Mouse (Mus musculus) olfactory bulb, adult 2 months (tissue): ENCODE results near the gene Fcf1. TPM values are rescaled to one million over a fixed set of nuclear protein-coding genes. Genes with fewer than 3 reads are reported as not detected.
A peak's percentile ranks its signal among the peaks of the same experiment; 100 is the strongest.

Source experiments
- H3K27ac ChIP-seq: fragments of 200-500 bp; 2 replicates; pipeline ENCODE4 v1.5.1; 2012; ENCODE audit warnings: low read depth, low read length; ENCODE audit not compliant: insufficient read depth
- H3K4me1 ChIP-seq: fragments of 200-500 bp; 2 replicates; pipeline ENCODE4 v1.6.1; 2012; ENCODE audit warnings: low read length; ENCODE audit not compliant: control insufficient read depth, insufficient read depth
- H3K4me3 ChIP-seq: fragments of 200-500 bp; 2 replicates; pipeline ENCODE4 v1.5.1; 2012; ENCODE audit warnings: mild to moderate bottlenecking, low read depth, low read length, moderate library complexity; ENCODE audit not compliant: insufficient read depth
- CTCF ChIP-seq: fragments of 200-500 bp; IDR thresholded peaks from 2 replicates; pipeline ENCODE4 v1.5.1; 2012; ENCODE audit warnings: low read depth, mild to moderate bottlenecking, low read length, moderate library complexity; ENCODE audit not compliant: insufficient read depth
- POLR2A ChIP-seq: fragments of 200-500 bp; IDR thresholded peaks from 2 replicates; pipeline ENCODE4 v1.6.1; 2012; ENCODE audit warnings: mild to moderate bottlenecking, low read depth, low read length, moderate library complexity; ENCODE audit not compliant: insufficient read depth
- WGBS: fragments of 180-500 bp; shearing (Covaris S2); methylation state at CpG from one replicate; pipeline ENCODE4 v1.1.7; 2018; 5-methylcytosine and 5-hydroxymethylcytosine counted together
- polyA plus RNA-seq: library from polyadenylated mRNA; stranded (reverse); fragments of >200 nt; gene quantifications from 2 replicates; pipeline ENCODE4 v1.2.4, GENCODE M21; 2012; ENCODE audit warnings: low replicate concordance; ENCODE audit not compliant: missing spikeins, insufficient read depth, insufficient read length

Fcf1 gene
- polyA plus RNA-seq, 1 experiment: not detected

GRCm38 (mm10) chr12:84956317-84956716 lies 14.4 kb upstream of the Fcf1 start:
- H3K4me1 ChIP-seq: peaks cover 3% of the 10 kb centered on the region
- no peak overlapping the region for H3K27ac ChIP-seq
- 77% methylated on average over 3 of the region's 3 CpGs for WGBS
- H3K4me3 ChIP-seq: no peak overlapping the region
- TF ChIP-seq POLR2A: no peak
- no peak for TF ChIP-seq CTCF

- Histone ChIP-seq H3K4me3 (no peak overlapping the region), H3K27ac (no peak overlapping the region), H3K4me1 (peaks cover 3% of the 10 kb centered on the region; the same call in 1 of the 2 replicates)
- WGBS: 94% methylated on average over 1 of the region's 1 CpGs
- TF ChIP-seq POLR2A (no peak), CTCF (no peak)
Observed at GRCm38 (mm10) chr12:84958794-84959356, 11.8 kb upstream of the Fcf1 start.

GRCm38 (mm10) chr12:84962606-84963005 lies 8.1 kb upstream of the Fcf1 start:
- Histone ChIP-seq H3K4me1 (peaks cover 3% of the 10 kb centered on the region; the same call in 1 of the 2 replicates), H3K4me3 (no peak overlapping the region), H3K27ac (no peak overlapping the region)
- WGBS: 80% methylated on average over 7 of the region's 7 CpGs
- TF ChIP-seq POLR2A: no peak

- 82% methylated on average over 16 of the region's 16 CpGs for WGBS
- TF ChIP-seq CTCF (no peak), POLR2A (no peak)
- H3K4me1 ChIP-seq: peaks cover 6% of the 10 kb centered on the region
- no peak overlapping the region for H3K4me3 ChIP-seq
- no peak overlapping the region for H3K27ac ChIP-seq
Observed at GRCm38 (mm10) chr12:84968831-84969655, 1.7 kb upstream of the Fcf1 start.

DNA sequence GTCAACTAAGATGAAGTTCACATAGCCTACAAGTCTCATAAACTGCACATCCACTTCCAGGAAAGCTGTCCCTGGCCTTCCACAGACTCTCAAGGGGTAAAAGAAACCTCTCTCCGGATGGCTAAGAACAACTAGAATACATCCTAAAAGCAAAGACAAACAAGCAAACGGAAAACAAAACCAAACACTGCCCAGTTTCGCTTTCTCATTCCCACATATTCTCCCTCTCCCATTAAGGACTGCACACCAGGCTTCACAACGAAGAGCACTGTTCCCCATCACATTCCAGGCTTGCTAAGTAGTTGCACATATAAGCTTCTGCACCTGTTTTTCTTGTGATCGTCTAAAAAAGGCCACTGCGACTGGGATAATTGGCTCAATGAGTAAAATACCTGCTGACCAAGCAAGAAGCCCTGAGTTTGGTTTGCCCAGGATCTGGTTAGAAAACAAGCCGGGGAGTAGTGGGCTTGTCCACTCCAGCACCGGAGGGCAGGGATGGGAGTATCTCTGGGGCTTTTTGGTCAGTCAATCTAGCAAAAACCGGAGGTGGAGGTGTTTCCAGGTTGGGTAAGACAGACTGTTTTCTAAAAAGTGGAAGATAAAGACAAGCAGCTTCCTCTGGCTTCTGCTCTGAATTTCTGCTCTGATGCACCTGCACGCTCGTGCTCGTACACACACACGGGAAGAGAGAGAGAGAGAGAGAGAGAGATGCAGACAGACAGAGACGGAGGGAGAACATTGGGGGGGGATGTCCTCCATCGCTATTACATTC lies 855 bp upstream of the Fcf1 start:
- TF ChIP-seq POLR2A (no peak), CTCF (no peak)
- peak overlapping the region; percentile 70 for H3K4me3 ChIP-seq
- WGBS: 19% methylated on average over 15 of the region's 15 CpGs
- H3K27ac ChIP-seq: no peak overlapping the region
- H3K4me1 ChIP-seq: peaks cover 6% of the 10 kb centered on the region

GRCm38 (mm10) chr12:84979264-84979862 lies 8.7 kb downstream of the Fcf1 start:
- Histone ChIP-seq H3K4me1 (no peaks in the 10 kb centered on the region), H3K27ac (no peak overlapping the region), H3K4me3 (no peak overlapping the region)
- WGBS: 94% methylated on average over 2 of the region's 2 CpGs
- TF ChIP-seq CTCF: no peak
- TF ChIP-seq POLR2A: no peak

DNA sequence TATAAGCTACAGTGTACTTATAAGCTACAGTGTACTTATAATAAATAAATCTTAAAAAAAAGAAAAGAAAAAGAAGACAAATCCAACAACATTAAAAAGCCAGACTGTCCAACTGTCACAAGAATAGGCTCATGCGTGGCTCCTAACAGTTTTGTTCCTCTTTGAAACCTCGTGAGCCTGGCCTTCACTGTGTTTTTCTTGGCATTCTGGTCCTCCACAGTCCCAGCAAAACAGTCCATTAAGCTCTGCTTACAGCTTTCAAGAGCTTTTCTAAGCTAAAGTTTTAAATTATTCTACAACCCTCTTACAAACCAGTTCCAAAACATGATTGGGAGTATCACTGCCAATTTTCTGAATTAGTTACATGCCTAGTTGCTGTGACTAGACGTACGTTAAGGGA lies 18.8 kb downstream of the Fcf1 start:
- Histone ChIP-seq H3K4me3 (no peak overlapping the region), H3K27ac (no peak overlapping the region), H3K4me1 (no peaks in the 10 kb centered on the region)
- 42% methylated on average over 4 of the region's 4 CpGs for WGBS
- TF ChIP-seq POLR2A (no peak), CTCF (no peak)

GRCm38 (mm10) chr12:84995112-84995761 lies 24.5 kb downstream of the Fcf1 start:
- Histone ChIP-seq H3K4me3 (no peak overlapping the region), H3K27ac (no peak overlapping the region), H3K4me1 (no peaks in the 10 kb centered on the region)
- TF ChIP-seq CTCF (no peak), POLR2A (no peak)
- WGBS: 90% methylated on average over 9 of the region's 9 CpGs
